Mouse (Mus musculus): ENCODE measurements around the gene Me1. TPM values are rescaled to one million over a fixed set of nuclear protein-coding genes. Genes with fewer than 3 reads are reported as not detected.

The Me1 gene
- total RNA-seq, 2 experiments from 2014 or later = 76.3 to 77.7 TPM

GRCm38 (mm10) chr9:86714089-86714488 lies 18.3 kb upstream of the Me1 start:
- DNase-seq (ENCODE audit: extremely low spot score in 1 of 2, low spot score in 2 of 2) = no peak
- intact Hi-C loops (cut with DNase I) = no loop called here

- intact Hi-C loops (cut with DNase I) = no loop called here
- no peak for DNase-seq (ENCODE audit: extremely low spot score in 1 of 2, low spot score in 2 of 2)
These were observed 16.9 kb upstream of the Me1 start for GRCm38 (mm10) chr9:86712648-86713047.

GRCm38 (mm10) chr9:86710091-86710634 lies 14.4 kb upstream of the Me1 start:
- intact Hi-C loops (cut with DNase I) = no loop called here
- no peak for DNase-seq (ENCODE audit: extremely low spot score in 1 of 2, low spot score in 2 of 2)

- intact Hi-C loops (cut with DNase I) = no loop called here
- DNase-seq (ENCODE audit: extremely low spot score in 1 of 2, low spot score in 2 of 2) = no peak
These were observed 13.2 kb upstream of the Me1 start for GRCm38 (mm10) chr9:86708921-86709320.

GRCm38 (mm10) chr9:86707431-86707830 lies 11.7 kb upstream of the Me1 start:
- intact Hi-C loops (cut with DNase I) = no loop called here

GRCm38 (mm10) chr9:86701844-86702243 lies 6.1 kb upstream of the Me1 start:
- DNase-seq (ENCODE audit: extremely low spot score in 1 of 2, low spot score in 2 of 2) = no peak
- intact Hi-C loops (cut with DNase I) = no loop called here

More at GRCm38 (mm10) chr9:86707431-86707830, 11.7 kb upstream of the Me1 start:
- no peak for DNase-seq (ENCODE audit: extremely low spot score in 1 of 2, low spot score in 2 of 2)

- intact Hi-C loops (cut with DNase I) = no loop called here
- DNase-seq (ENCODE audit: extremely low spot score in 1 of 2, low spot score in 2 of 2) = no peak
These were observed 5.5 kb upstream of the Me1 start for GRCm38 (mm10) chr9:86701264-86701663.

GRCm38 (mm10) chr9:86695199-86695817 lies 445 bp downstream of the Me1 start:
- intact Hi-C loops (cut with DNase I) = loop anchor here (5.0 kb wide), 1 partner anchor 47 kb away; the partner anchor contains the start of gene Prss35
- DNase-seq (ENCODE audit: extremely low spot score in 1 of 2, low spot score in 2 of 2) = peak in 1 of 2 experiments; percentile 59

GRCm38 (mm10) chr9:86694644-86695043 lies 1.1 kb downstream of the Me1 start:
- intact Hi-C loops (cut with DNase I) = loop anchor here (5.0 kb wide), 1 partner anchor 48 kb away; the partner anchor contains the start of gene Prss35

GRCm38 (mm10) chr9:86693935-86694334 lies 1.8 kb downstream of the Me1 start:
- intact Hi-C loops (cut with DNase I) = no loop called here

More at GRCm38 (mm10) chr9:86694644-86695043, 1.1 kb downstream of the Me1 start:
- no peak for DNase-seq (ENCODE audit: extremely low spot score in 1 of 2, low spot score in 2 of 2)

GRCm38 (mm10) chr9:86692676-86693075 lies 3.1 kb downstream of the Me1 start:
- DNase-seq (ENCODE audit: extremely low spot score in 1 of 2, low spot score in 2 of 2) = no peak
- intact Hi-C loops (cut with DNase I) = no loop called here

More at GRCm38 (mm10) chr9:86693935-86694334, 1.8 kb downstream of the Me1 start:
- no peak for DNase-seq (ENCODE audit: extremely low spot score in 1 of 2, low spot score in 2 of 2)

- no peak for DNase-seq (ENCODE audit: extremely low spot score in 1 of 2, low spot score in 2 of 2)
- intact Hi-C loops (cut with DNase I) = no loop called here
These were observed 3.5 kb downstream of the Me1 start for GRCm38 (mm10) chr9:86692251-86692650.

- DNase-seq (ENCODE audit: extremely low spot score in 1 of 2, low spot score in 2 of 2) = no peak
- intact Hi-C loops (cut with DNase I) = no loop called here
These were observed 4.7 kb downstream of the Me1 start for GRCm38 (mm10) chr9:86691101-86691500.

GRCm38 (mm10) chr9:86683713-86684209 lies 12.0 kb downstream of the Me1 start:
- no peak for DNase-seq (ENCODE audit: extremely low spot score in 1 of 2, low spot score in 2 of 2)
- intact Hi-C loops (cut with DNase I) = no loop called here

GRCm38 (mm10) chr9:86682844-86683243 lies 12.9 kb downstream of the Me1 start:
- intact Hi-C loops (cut with DNase I) = no loop called here
- peak in 1 of 2 experiments; percentile 27 for DNase-seq (ENCODE audit: extremely low spot score in 1 of 2, low spot score in 2 of 2)

- intact Hi-C loops (cut with DNase I) = no loop called here
- no peak for DNase-seq (ENCODE audit: extremely low spot score in 1 of 2, low spot score in 2 of 2)
These were observed 13.5 kb downstream of the Me1 start for GRCm38 (mm10) chr9:86682278-86682677.

GRCm38 (mm10) chr9:86680431-86680830 lies 15.3 kb downstream of the Me1 start:
- intact Hi-C loops (cut with DNase I) = no loop called here
- DNase-seq (ENCODE audit: extremely low spot score in 1 of 2, low spot score in 2 of 2) = no peak

- intact Hi-C loops (cut with DNase I) = no loop called here
- no peak for DNase-seq (ENCODE audit: extremely low spot score in 1 of 2, low spot score in 2 of 2)
These were observed 15.8 kb downstream of the Me1 start for GRCm38 (mm10) chr9:86679843-86680417.

GRCm38 (mm10) chr9:86676246-86676645 lies 19.5 kb downstream of the Me1 start:
- DNase-seq (ENCODE audit: extremely low spot score in 1 of 2, low spot score in 2 of 2) = no peak
- intact Hi-C loops (cut with DNase I) = no loop called here

- DNase-seq (ENCODE audit: extremely low spot score in 1 of 2, low spot score in 2 of 2) = no peak
These were observed 20.3 kb downstream of the Me1 start for GRCm38 (mm10) chr9:86675426-86675825.

More at GRCm38 (mm10) chr9:86675426-86675825, 20.3 kb downstream of the Me1 start:
- intact Hi-C loops (cut with DNase I) = no loop called here

Measured in left cerebral cortex, postnatal 10 days (tissue).